ENCODE assay signal across 8 mouse cellular contexts in genomic region chr1:127676516-127677099, GRCm38 (mm10). TPM values are rescaled to one million over a fixed set of nuclear protein-coding genes. Genes with fewer than 3 reads are reported as not detected.
DNase-seq lines count a peak whose midpoint lies in the region; ATAC-seq and TF ChIP-seq lines count a peak whose summit lies in the region.
"Had no signal": no experiment of that assay in that cellular context is flagged by ENCODE, and none has a peak within 500 bp of the region (broad histone marks: within the 10 kb centered on the region; RNA-seq: fewer than 3 reads in every experiment).

No protein-coding gene starts in this region.

- no peaks in the 10 kb centered on the region for H3K36me3 ChIP-seq in lung, embryonic 14.5 days (ENCODE audit: insufficient read depth)
- no peaks in the 10 kb centered on the region for H3K36me3 ChIP-seq in embryonic facial prominence, embryonic 13.5 days
- H3K36me3 ChIP-seq in limb, embryonic 13.5 days, result no peaks in the 10 kb centered on the region
- H3K36me3 ChIP-seq in stomach, embryonic 14.5 days (ENCODE audit: control insufficient read depth, insufficient read depth, low read length), result no peaks in the 10 kb centered on the region

- ATAC-seq in lung, embryonic 14.5 days (ENCODE audit: insufficient read depth), result no peak
- no peak for ATAC-seq in embryonic facial prominence, embryonic 13.5 days (ENCODE audit: insufficient number of reproducible peaks, insufficient read depth, low FRiP score, low TSS enrichment, low read depth)
- ATAC-seq in limb, embryonic 13.5 days (ENCODE audit: low FRiP score, low read depth), result no peak
- ATAC-seq in stomach, embryonic 14.5 days (ENCODE audit: insufficient number of reproducible peaks, insufficient read depth, low FRiP score, low read depth), result no peak

- no peak overlapping the region for H3K27ac ChIP-seq in lung, embryonic 14.5 days (ENCODE audit: low read depth)
- no peak overlapping the region for H3K27ac ChIP-seq in embryonic facial prominence, embryonic 13.5 days
- H3K27ac ChIP-seq in limb, embryonic 13.5 days, result no peak overlapping the region
- H3K27ac ChIP-seq in stomach, embryonic 14.5 days (ENCODE audit: low read length), result no peak overlapping the region

- H3K4me3 ChIP-seq in lung, embryonic 14.5 days (ENCODE audit: low read depth, low read length), result peak overlapping the region; percentile 52
- H3K4me3 ChIP-seq in embryonic facial prominence, embryonic 13.5 days, result peak overlapping the region; percentile 56
- peak overlapping the region; percentile 56 for H3K4me3 ChIP-seq in limb, embryonic 13.5 days
- H3K4me3 ChIP-seq in stomach, embryonic 14.5 days (ENCODE audit: low read depth, low read length), result peak overlapping the region; percentile 45

- no peaks in the 10 kb centered on the region for H3K9me3 ChIP-seq in lung, embryonic 14.5 days (ENCODE audit: low read depth, low read length)
- no peaks in the 10 kb centered on the region for H3K9me3 ChIP-seq in embryonic facial prominence, embryonic 13.5 days
- H3K9me3 ChIP-seq in limb, embryonic 13.5 days, result 0 out of 2 replicates have a peak, but pooled peaks cover 3% of the 10 kb centered on the region
- H3K9me3 ChIP-seq in stomach, embryonic 14.5 days (ENCODE audit: control insufficient read depth, low read depth, low read length), result no peaks in the 10 kb centered on the region

- no peak for TF ChIP-seq CTCF in lung, embryonic 14.5 days (IDR thresholded peaks at IDR 0.05; ENCODE audit: low read depth)

- 7% methylated on average over 25 of the region's 25 CpGs for WGBS in lung, embryonic 14.5 days
- WGBS in embryonic facial prominence, embryonic 13.5 days, result 6% methylated on average over 25 of the region's 25 CpGs
- WGBS in limb, embryonic 13.5 days, result 5% methylated on average over 25 of the region's 25 CpGs
- 7% methylated on average over 25 of the region's 25 CpGs for WGBS in stomach, embryonic 14.5 days

- peak overlapping the region; percentile 96 for H3K4me2 ChIP-seq in lung, embryonic 14.5 days
- peak overlapping the region; percentile 98 for H3K4me2 ChIP-seq in embryonic facial prominence, embryonic 13.5 days
- H3K4me2 ChIP-seq in limb, embryonic 13.5 days (replicated peaks), result peak overlapping the region; percentile 99
- peak overlapping the region; percentile 97 for H3K4me2 ChIP-seq in stomach, embryonic 14.5 days (replicated peaks; ENCODE audit: low read depth, low read length)

- peaks cover 57% of the 10 kb centered on the region for H3K27me3 ChIP-seq in lung, embryonic 14.5 days (ENCODE audit: insufficient read depth, low read length)
- H3K27me3 ChIP-seq in embryonic facial prominence, embryonic 13.5 days, result peaks cover 91% of the 10 kb centered on the region
- H3K27me3 ChIP-seq in limb, embryonic 13.5 days, result peaks cover 88% of the 10 kb centered on the region
- peaks cover 28% of the 10 kb centered on the region for H3K27me3 ChIP-seq in stomach, embryonic 14.5 days (ENCODE audit: control insufficient read depth, insufficient read depth, low read length)

- no peak for DNase-seq in lung, embryonic 14.5 days
- no peak for DNase-seq in lung, postnatal 14 days
- DNase-seq in layer of hippocampus, postnatal 25 days (ENCODE audit: extremely low spot score in 1 of 2, low spot score in 1 of 2), result no peak
- no peak for DNase-seq in spleen, adult 18-20 months
- DNase-seq: adrenal gland, adult 8-10 months had no signal

- H3K4me1 ChIP-seq in lung, embryonic 14.5 days (ENCODE audit: insufficient read depth), result no peaks in the 10 kb centered on the region
- H3K4me1 ChIP-seq in embryonic facial prominence, embryonic 13.5 days, result peaks cover 27% of the 10 kb centered on the region
- H3K4me1 ChIP-seq in limb, embryonic 13.5 days, result peaks cover 21% of the 10 kb centered on the region
- H3K4me1 ChIP-seq in stomach, embryonic 14.5 days (ENCODE audit: control insufficient read depth, insufficient read depth, low read length), result peaks cover 9% of the 10 kb centered on the region; the same call in 1 of the 2 replicates

- no peak overlapping the region for H3K9ac ChIP-seq in lung, embryonic 14.5 days
- no peak overlapping the region for H3K9ac ChIP-seq in embryonic facial prominence, embryonic 13.5 days
- H3K9ac ChIP-seq in limb, embryonic 13.5 days, result no peak overlapping the region
- no peak overlapping the region; the same call in 1 of the 2 replicates for H3K9ac ChIP-seq in stomach, embryonic 14.5 days (replicated peaks; ENCODE audit: low read depth, low read length)

RNA-seq across cellular contexts. Expression of gene Tmem163, which starts 2.7 kb away (rescaled TPM):
- 2.1 and 4.3 TPM in 2 replicates for polyA plus RNA-seq in lung, embryonic 14.5 days (2014; fragmentation: Nextera tagmentation; extraction: Ambion mirVana)
- polyA plus RNA-seq in embryonic facial prominence, embryonic 13.5 days (2015; fragmentation: Nextera tagmentation; extraction: Ambion mirVana), result 8.8 and 9.4 TPM in 2 replicates
- 4.7 and 6.0 TPM in 2 replicates for polyA plus RNA-seq in limb, embryonic 13.5 days (2015; fragmentation: Nextera tagmentation; extraction: Ambion mirVana)
- polyA plus RNA-seq in stomach, embryonic 14.5 days (2014; fragmentation: Nextera tagmentation; extraction: Ambion mirVana), result 0.59 and 1.0 TPM in 2 replicates
- total RNA-seq in layer of hippocampus, postnatal 25 days (2021), result 10 to 100 TPM; 18.0 to 18.6 TPM

RNA-seq across cellular contexts. Expression of gene Acmsd, which starts 52.6 kb away (rescaled TPM):
- polyA plus RNA-seq in lung, embryonic 14.5 days (2014; fragmentation: Nextera tagmentation; extraction: Ambion mirVana), result 0.18 and 0.45 TPM in 2 replicates
- 0.17 TPM in 1 of 2 replicates, not detected in the other for polyA plus RNA-seq in embryonic facial prominence, embryonic 13.5 days (2015; fragmentation: Nextera tagmentation; extraction: Ambion mirVana)
- 0.06 and 0.29 TPM in 2 replicates for polyA plus RNA-seq in limb, embryonic 13.5 days (2015; fragmentation: Nextera tagmentation; extraction: Ambion mirVana)
- polyA plus RNA-seq in stomach, embryonic 14.5 days (2014; fragmentation: Nextera tagmentation; extraction: Ambion mirVana), result 0.11 and 0.16 TPM in 2 replicates
- not detected for total RNA-seq in layer of hippocampus, postnatal 25 days (2021)
- total RNA-seq: adrenal gland, adult 8-10 months had no signal
